Mouse (Mus musculus): ENCODE results near the gene Luzp4.
"Not testable (repeated sequence)": the region's sequence is repeated elsewhere in the genome, so short reads cannot be mapped to it uniquely, and the experiment has no call there.

Gene Luzp4

DNA sequence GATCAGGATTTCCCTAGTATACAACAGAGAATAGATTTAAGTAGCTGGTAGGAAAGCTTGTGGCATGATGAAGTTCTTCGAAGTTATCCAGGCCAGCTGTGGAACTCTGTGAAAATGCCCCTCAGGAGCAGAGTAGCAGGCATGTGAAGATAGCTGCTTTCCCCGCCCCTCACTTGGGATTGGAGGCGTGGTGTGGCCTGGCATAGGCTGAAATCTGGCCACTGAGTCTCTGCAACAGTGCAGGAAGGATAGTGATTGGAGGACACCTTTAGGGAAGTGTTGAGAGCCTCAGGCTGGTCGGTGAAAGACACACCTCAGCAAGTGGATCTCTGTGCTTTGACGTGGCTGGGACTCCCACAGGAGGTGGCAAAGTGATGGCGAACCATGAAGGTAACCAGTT is at the start of gene Luzp4:
TSS of gene Luzp4 (plus strand) at position 301 of the 400 bp plus-strand sequence.
- not testable (repeated sequence) for DNase-seq

DNA sequence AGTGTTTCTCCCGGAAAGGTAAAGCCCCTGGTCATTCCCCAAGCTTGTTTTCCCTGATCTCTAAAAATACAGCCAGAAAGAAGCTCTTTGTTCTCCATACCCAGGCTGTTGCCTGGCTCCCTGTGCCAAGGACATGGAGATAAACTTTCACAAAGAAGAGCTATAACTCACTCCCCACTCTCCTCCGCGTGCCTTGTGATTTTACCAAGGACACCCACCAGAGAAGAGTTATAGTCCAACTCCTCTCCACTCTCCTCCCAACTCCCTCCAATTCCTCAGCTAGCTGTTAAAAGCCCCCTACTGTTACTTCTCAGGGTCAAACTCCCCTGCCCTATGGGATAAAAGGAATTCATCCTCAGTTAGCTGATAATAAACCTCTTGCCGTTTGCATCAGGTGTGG is 15.6 kb upstream of the Luzp4 start:
- DNase-seq = not testable (repeated sequence)
